Mouse (Mus musculus) lung, embryonic 14.5 days (tissue): Measurements from ENCODE around the gene Gca. TPM values are rescaled to one million over a fixed set of nuclear protein-coding genes. Genes with fewer than 3 reads are reported as not detected.
A peak's percentile ranks its signal among the peaks of the same experiment; 100 is the strongest.

ENCODE experiments used
- ATAC-seq: fragments of 200-750 bp; cut with Nextera tagmentation; 2 replicates; pipeline ENCODE4 v1.8.0; 2017; ENCODE audit warnings: mild to moderate bottlenecking, moderate TSS enrichment, moderate library complexity; ENCODE audit not compliant: insufficient read depth
- DNase-seq: peaks from one replicate; pipeline ENCODE4 v3.0.0-alpha.2; 2015
- H3K27ac ChIP-seq: fragments of 300-500 bp; sonication (generic); 2 replicates; pipeline ENCODE4 v1.5.1; 2014; ENCODE audit warnings: low read depth, mild to moderate bottlenecking, moderate library complexity
- H3K27me3 ChIP-seq: fragments of 300-500 bp; sonication (generic); 2 replicates; pipeline ENCODE4 v1.6.1; 2014; ENCODE audit warnings: low read length, control low read depth; ENCODE audit not compliant: insufficient read depth
- H3K36me3 ChIP-seq: fragments of 300-500 bp; sonication (generic); 2 replicates; pipeline ENCODE4 v1.6.1; 2014; ENCODE audit warnings: control low read depth; ENCODE audit not compliant: insufficient read depth
- H3K4me1 ChIP-seq: fragments of 300-500 bp; sonication (generic); 2 replicates; pipeline ENCODE4 v1.6.1; 2014; ENCODE audit warnings: antibody characterized with exemption, control low read depth; ENCODE audit not compliant: insufficient read depth
- H3K4me2 ChIP-seq: fragments of 300-500 bp; sonication (generic); 2 replicates; pipeline ENCODE4 v1.6.1; 2014; ENCODE audit warnings: mild to moderate bottlenecking
- H3K4me3 ChIP-seq: fragments of 300-500 bp; sonication (generic); 2 replicates; pipeline ENCODE4 v1.5.1; 2014; ENCODE audit warnings: low read depth, low read length
- H3K9ac ChIP-seq: fragments of 300-500 bp; sonication (generic); 2 replicates; pipeline ENCODE4 v1.6.1; 2014
- H3K9me3 ChIP-seq: fragments of 300-500 bp; sonication (generic); 2 replicates; pipeline ENCODE4 v1.6.1; 2016; ENCODE audit warnings: low read depth, low read length, control low read depth
- CTCF ChIP-seq: IDR thresholded peaks from 2 replicates; pipeline ENCODE4 v1.5.1; 2016; ENCODE audit warnings: antibody characterized with exemption, low read depth
- WGBS: fragments of 180-500 bp; shearing (Covaris S2); extraction: QIAGEN DNeasy Blood & Tissue Kit; methylation state at CpG from one replicate; pipeline ENCODE4 v1.1.7; 2014; 5-methylcytosine and 5-hydroxymethylcytosine counted together
- polyA plus RNA-seq: library from polyadenylated mRNA; unstranded; fragments of >200 nt; fragmentation: Nextera tagmentation; extraction: Ambion mirVana; gene quantifications from 2 replicates; pipeline ENCODE4 v1.2.1, GENCODE M21; 2014

Gene Gca
- polyA plus RNA-seq, 1 experiment from 2014 or later = 5.5 TPM

DNA sequence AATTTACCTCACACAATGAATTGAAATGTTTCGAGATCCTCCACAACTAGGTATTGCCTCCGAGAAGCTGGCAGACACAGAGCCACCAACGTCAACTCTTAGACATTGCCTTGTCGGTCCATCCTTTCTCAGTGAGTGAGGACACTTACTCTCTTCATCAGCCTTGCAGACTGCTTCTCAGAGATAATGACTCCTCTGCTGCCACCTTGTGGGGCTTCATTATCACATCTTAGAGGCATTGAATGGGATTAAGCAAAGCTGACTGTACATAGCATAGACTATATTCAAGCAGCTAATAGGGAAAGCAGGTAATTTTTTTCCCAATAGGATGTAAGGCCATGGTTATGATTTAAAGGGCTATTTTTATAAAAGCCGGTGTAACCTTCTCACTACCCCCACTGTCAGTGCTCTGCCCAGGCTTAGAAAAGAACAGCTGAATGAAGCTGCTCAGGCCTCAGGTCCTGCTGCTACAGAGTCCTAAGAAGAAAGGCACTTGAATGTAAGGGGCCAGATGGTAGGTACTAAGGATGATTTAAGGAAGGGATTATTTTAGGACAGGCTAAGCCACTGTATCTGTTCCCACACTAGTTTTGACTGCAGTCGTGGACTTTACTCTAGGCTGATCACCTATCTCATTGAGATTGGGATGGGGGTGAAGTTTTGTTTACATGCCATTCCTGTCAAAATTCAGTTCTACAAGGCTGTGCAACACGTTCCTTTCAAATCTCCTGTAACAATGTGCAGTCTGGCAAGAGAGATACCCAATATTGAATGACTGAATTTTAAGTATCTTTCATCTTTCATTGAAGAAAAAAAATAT is 9.4 kb upstream of the Gca start:
- no peak overlapping the region for H3K27ac ChIP-seq
- H3K4me3 ChIP-seq = no peak overlapping the region
- peak; percentile 57 for TF ChIP-seq CTCF
- H3K36me3 ChIP-seq = no peaks in the 10 kb centered on the region
- DNase-seq (peak; percentile 78), ATAC-seq (peak; percentile 47; the same call in 1 of the 2 replicates)
- H3K9ac ChIP-seq = no peak overlapping the region
- H3K9me3 ChIP-seq = no peaks in the 10 kb centered on the region
- H3K4me2 ChIP-seq = no peak overlapping the region
- 39% methylated on average over 7 of the region's 7 CpGs for whole genome bisulfite sequencing
- H3K4me1 ChIP-seq = no peaks in the 10 kb centered on the region
- no peaks in the 10 kb centered on the region for H3K27me3 ChIP-seq

DNA sequence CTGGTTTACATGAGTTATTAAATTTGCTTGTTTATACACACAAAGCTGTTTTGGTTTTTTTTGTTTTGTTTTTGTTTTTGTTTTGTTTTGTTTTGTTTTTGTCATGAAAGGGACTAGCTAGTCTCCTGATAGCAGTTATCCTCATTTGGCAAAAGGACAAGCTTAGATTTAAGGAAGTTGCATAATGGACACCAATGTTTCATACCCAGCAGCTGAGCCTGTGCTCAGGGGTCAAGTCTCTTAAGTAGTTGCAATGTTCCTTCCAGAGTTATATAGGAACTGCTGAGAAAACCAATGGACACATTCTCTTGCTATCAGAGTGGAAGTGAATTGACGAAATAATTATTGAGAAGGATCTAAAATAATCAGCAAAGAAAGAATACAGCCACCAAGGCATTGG is 8.0 kb upstream of the Gca start:
- Histone ChIP-seq H3K36me3 (no peaks in the 10 kb centered on the region), H3K27me3 (no peaks in the 10 kb centered on the region), H3K4me1 (no peaks in the 10 kb centered on the region), H3K27ac (no peak overlapping the region), H3K4me3 (no peak overlapping the region), H3K4me2 (no peak overlapping the region), H3K9ac (no peak overlapping the region), H3K9me3 (no peaks in the 10 kb centered on the region)
- WGBS = 89% methylated on average over 1 of the region's 1 CpGs
- no peak for TF ChIP-seq CTCF
- ATAC-seq = no peak
- no peak for DNase-seq

DNA sequence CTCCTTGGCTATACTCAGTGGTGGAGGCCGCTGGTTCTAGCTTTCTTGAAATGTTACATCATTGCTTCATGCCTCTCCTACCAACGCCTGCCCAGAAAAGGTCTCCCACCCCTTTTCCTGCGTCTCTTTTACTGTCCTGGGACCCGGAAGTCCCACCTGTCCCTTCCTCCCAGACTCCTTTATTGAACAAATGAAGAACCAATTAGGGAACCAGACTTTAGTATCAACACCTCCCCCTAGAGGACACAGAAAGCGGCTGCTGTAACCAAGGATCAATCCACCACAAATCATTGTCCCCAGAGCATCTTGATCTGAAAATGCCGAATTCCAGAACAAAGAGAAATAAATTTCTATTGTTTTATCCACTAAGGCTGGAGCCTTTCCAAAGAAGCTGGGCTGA is 3.5 kb upstream of the Gca start:
- H3K27ac ChIP-seq = no peak overlapping the region
- H3K9ac ChIP-seq = no peak overlapping the region
- H3K36me3 ChIP-seq = no peaks in the 10 kb centered on the region
- no peak for TF ChIP-seq CTCF
- DNase-seq (no peak), ATAC-seq (no peak)
- H3K9me3 ChIP-seq = no peaks in the 10 kb centered on the region
- 46% methylated on average over 6 of the region's 6 CpGs for WGBS
- H3K4me3 ChIP-seq = no peak overlapping the region
- H3K4me2 ChIP-seq = no peak overlapping the region
- H3K27me3 ChIP-seq = no peaks in the 10 kb centered on the region
- no peaks in the 10 kb centered on the region for H3K4me1 ChIP-seq

DNA sequence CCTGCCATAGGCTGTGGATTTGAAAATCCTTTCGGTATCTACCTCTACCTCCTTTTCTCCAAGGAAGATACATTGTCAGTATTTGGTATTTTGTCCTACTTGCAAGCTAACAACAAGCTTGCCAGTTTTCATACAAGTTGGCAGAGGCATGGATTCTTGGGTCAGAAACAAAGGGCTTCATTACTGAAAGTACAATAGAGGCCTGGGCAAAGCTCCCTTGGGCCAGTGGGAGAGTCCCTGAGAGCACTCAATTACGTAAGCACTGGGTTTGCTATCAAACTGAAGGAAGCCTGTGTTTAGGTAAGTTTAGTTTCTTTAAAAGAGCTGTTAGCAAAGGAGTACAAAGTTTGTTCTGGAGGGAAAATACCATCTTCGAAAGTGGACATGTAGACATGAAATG is 1.5 kb upstream of the Gca start:
- no peaks in the 10 kb centered on the region for H3K36me3 ChIP-seq
- no peaks in the 10 kb centered on the region for H3K27me3 ChIP-seq
- ATAC-seq (no peak), DNase-seq (no peak)
- no peak overlapping the region for H3K4me2 ChIP-seq
- H3K9me3 ChIP-seq = no peaks in the 10 kb centered on the region
- H3K4me1 ChIP-seq = no peaks in the 10 kb centered on the region
- H3K27ac ChIP-seq = no peak overlapping the region
- no peak for TF ChIP-seq CTCF
- 78% methylated on average over 3 of the region's 3 CpGs for WGBS
- H3K4me3 ChIP-seq = no peak overlapping the region
- H3K9ac ChIP-seq = no peak overlapping the region

DNA sequence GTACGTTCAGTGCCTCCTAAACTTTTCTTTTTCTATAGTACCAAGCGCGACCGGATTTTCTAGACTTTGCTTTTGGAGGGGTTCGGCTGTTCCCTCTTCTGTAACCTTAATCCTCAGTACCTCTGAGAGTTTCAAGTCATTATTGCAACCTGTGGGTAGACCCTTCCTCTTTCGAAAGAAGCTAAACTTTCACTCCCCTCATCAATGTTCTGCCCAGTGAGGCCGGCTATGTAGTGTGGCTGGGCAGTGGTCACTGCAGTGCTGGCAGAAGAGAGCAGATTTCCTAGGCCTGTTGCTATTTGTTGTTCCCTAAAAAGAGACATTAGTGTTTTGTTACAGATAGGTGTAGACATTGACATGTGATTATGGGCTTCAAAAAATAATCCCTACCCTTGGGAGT is 754 bp downstream of the Gca start:
- H3K36me3 ChIP-seq = no peaks in the 10 kb centered on the region
- no peak overlapping the region for H3K27ac ChIP-seq
- WGBS = 64% methylated on average over 7 of the region's 7 CpGs
- ATAC-seq (no peak), DNase-seq (no peak)
- H3K9me3 ChIP-seq = no peaks in the 10 kb centered on the region
- TF ChIP-seq CTCF = no peak
- no peaks in the 10 kb centered on the region for H3K4me1 ChIP-seq
- H3K9ac ChIP-seq = no peak overlapping the region
- no peaks in the 10 kb centered on the region for H3K27me3 ChIP-seq
- H3K4me3 ChIP-seq = peak overlapping the region; percentile 53
- peak overlapping the region; percentile 78 for H3K4me2 ChIP-seq

DNA sequence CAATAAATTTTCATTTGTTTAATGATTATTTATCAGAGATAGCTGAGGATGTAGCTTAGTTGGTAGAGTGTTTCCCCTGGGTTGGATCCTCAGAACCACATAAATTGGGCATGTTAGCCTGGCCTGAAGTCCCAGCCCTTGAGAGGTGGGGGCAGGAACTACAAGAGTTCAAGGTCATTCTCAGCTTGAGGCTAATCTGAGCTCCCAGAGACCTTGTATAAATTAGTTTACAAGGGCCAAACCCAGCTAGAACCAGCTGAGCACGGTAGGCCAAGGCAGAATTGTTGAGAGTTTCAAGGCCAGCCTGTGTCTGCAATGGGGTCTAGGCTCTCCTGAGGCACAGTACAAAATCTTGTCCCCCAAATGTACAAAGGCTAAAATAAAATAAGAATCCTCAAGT is 1.5 kb downstream of the Gca start:
- TF ChIP-seq CTCF = no peak
- Histone ChIP-seq H3K27me3 (no peaks in the 10 kb centered on the region), H3K4me2 (no peak overlapping the region), H3K36me3 (no peaks in the 10 kb centered on the region), H3K4me3 (no peak overlapping the region), H3K9ac (no peak overlapping the region), H3K9me3 (no peaks in the 10 kb centered on the region), H3K27ac (no peak overlapping the region), H3K4me1 (no peaks in the 10 kb centered on the region)
- ATAC-seq (no peak), DNase-seq (no peak)
- 34% methylated on average over 1 of the region's 1 CpGs for WGBS

DNA sequence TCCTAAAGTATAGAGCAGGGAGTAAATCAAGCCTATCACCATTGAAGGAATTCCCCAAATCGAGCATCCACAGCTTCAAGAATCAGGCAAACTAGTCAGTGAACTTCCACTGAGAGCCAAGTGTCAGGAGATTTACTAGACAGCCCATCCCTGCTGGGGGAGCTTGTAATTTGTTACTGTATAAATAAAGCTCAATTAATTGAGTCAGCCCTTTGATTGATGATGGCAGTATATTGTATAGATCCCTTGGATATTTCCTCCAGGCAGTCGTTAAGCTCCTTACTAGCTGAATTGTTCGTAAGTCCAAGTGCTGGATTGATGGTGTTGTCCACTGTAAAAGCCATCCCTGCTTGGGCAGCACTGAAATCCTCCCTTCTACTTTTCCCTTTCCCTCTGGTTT is 5.8 kb downstream of the Gca start:
- Histone ChIP-seq H3K4me2 (no peak overlapping the region), H3K9ac (no peak overlapping the region), H3K36me3 (no peaks in the 10 kb centered on the region), H3K27me3 (no peaks in the 10 kb centered on the region), H3K27ac (no peak overlapping the region), H3K4me1 (no peaks in the 10 kb centered on the region), H3K9me3 (no peaks in the 10 kb centered on the region), H3K4me3 (no peak overlapping the region)
- TF ChIP-seq CTCF = no peak
- ATAC-seq (no peak), DNase-seq (no peak)
- WGBS = 62% methylated on average over 3 of the region's 3 CpGs

DNA sequence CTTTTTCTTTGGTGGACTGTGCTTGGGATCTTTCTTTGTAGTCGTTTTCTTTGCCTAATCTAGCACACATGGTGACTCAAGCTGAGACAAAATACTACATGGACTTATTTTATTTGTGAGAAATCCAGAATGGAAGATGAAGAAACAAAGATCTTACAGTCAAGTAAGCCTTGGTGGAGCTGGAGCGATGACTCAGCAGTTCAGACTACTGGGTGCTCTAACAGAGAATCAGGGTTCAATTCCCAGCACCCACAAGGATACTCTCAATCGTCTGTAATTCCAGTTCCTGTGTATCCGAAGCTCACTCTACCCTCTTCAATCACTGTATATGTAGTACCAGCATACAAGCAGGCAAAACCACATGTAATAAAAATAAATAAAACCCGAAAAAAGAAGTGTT is 6.2 kb downstream of the Gca start:
- Histone ChIP-seq H3K4me2 (no peak overlapping the region), H3K9ac (no peak overlapping the region), H3K27ac (no peak overlapping the region), H3K36me3 (no peaks in the 10 kb centered on the region), H3K4me1 (no peaks in the 10 kb centered on the region), H3K9me3 (no peaks in the 10 kb centered on the region), H3K4me3 (no peak overlapping the region), H3K27me3 (no peaks in the 10 kb centered on the region)
- DNase-seq = no peak
- ATAC-seq = no peak
- no peak for TF ChIP-seq CTCF
- WGBS = 74% methylated on average over 5 of the region's 5 CpGs
